Mouse (Mus musculus) ovary, postnatal 10 days (tissue): ENCODE data around the gene Copg1.
"Not testable (repeated sequence)": the region's sequence is repeated elsewhere in the genome, so short reads cannot be mapped to it uniquely, and the experiment has no call there.

Experiments
- DNase-seq: peaks from one replicate; pipeline ENCODE4 v3.0.0; 2022; ENCODE audit warnings: low spot score

Copg1 gene

DNA sequence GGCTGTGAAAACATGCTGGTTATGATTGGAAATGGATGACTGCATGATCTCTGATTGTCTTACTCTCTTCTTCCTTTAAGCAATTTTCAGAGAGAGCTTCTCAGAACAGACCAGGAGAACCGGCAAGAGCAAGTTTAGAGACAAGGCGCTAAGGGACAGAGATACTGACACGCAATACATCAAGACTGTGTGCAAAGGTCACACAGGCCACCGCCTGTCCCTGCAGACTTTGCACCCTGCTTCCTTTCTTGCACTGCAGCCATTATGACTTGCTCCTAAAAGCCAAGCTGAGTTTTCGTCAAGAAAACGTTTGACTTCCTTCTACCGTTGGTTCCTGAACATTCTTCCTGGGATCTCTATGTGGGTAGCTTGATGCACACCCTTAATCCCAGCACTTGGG, 12.1 kb upstream of the Copg1 start:
- no peak for DNase-seq

DNA sequence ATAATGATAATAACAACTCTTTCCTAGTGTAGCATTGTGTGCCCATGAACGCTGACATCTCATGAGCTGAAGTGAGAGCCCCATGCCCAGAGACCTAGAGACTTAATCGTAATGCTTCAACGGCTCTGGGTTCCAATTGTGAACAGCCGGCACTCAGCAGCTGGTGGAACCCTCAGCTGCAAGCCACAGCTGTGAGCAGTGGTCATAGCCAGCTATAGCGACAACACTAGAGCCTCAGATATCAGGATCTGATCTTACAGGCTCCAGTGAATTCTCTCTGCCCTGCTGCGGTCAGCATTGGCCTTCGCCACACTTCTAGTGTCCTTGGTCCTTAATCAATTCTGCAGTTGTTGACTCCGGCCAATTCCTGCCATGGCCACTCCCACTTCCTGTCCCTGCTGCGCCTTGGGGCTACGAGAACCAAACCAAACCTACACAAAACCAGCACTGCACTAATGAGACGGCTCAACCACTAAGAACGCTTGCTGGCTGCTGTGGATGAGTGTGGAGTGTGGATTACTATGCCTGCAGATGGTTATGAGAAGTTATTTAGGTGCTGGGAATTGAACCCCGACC, 11.5 kb upstream of the Copg1 start:
- DNase-seq = no peak

DNA sequence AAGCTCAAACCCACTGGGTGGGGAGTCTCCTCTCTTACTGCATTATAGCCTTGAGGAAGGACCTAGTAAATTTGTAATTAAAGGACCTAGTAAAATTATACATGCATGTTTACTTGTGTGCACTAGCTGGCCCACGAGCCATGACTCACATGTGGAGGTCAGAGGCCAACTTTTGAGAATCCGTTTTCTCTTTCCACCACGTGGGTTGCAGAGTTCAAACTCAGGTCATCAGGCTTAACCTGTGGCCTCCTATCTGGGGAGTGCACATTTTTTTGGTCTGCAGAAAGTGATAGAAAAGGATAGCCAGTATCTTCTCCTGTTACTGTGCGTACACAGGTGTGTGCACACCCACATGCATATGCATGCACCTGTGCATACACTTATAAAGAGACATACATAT, 8.6 kb upstream of the Copg1 start:
- DNase-seq = no peak

DNA sequence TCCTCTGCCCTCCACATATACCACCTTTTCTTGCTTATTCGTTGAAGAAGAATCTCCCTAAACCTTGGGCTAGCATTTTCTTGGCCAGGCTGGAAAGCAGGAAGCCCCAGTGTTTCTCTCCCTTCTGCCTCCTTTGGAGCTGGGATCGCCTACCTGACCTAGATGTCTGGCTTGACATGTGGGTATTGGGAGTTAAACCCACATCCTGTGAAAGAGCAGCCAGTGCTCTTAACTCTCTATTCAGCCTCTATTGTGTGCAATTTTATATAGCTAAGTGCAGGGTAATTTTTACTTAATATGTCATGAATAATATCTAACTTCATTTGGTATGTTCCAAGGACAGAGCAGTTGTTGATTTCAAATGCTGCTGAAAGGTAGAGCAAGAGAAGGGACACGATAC, 8.0 kb upstream of the Copg1 start:
- DNase-seq = no peak

DNA sequence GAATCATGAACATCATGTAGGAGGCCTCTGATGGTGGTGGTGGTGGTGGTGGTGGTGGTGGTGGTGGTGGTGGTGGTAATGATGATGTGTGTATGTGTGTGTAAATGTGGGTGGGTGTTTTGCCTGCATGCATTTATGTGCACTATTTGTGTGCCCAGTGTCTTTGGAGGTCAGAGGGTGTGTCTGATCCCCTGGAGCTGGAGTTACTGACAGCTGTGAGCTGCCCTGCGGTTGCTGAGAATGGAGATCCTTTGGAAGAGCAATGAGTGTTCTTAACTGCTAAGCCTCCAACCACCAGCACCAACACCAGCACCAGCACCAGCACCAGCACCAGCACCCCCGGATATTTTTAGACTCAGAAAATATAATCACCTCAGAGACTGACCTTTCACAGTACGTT, 5.4 kb upstream of the Copg1 start:
- no peak for DNase-seq

DNA sequence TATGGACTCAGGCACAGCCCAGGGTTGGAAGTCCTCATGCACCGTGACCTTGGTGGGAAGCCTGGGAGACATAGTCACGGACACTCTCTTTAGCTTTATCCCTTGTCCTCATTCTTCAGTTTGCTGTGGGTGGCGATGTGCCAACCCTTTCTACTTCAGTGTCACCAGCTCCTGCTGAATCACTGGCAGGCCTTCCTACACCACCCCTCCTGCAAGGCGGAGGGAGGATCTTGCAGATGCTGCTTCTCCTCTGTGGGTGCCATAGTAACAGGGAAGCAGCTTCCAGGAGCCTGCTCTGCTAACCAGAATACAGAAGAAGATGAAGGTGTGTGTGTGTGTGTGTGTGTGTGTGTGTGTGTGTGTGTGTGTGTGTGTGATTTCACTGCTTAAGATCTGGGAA, 4.8 kb upstream of the Copg1 start:
- DNase-seq = no peak

DNA sequence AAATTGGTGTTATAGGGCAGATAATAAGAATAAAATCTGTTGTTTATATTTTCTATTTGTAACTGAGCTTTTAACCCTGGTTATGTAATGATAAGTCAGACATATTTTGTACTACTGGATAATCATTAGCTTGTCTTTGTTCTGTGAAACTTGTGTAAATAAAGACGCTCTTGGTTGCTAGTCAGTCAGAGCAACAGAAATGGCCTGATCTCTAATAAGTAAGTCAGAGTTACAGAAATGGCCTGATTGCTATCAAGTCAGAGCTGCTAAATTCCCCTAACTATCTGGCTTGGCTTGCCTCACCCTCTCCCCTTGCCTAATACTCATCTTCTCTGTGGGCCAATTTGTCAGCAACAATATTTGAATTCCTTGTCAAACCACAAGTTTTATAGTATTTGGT, 893 bp upstream of the Copg1 start:
- DNase-seq = no peak

DNA sequence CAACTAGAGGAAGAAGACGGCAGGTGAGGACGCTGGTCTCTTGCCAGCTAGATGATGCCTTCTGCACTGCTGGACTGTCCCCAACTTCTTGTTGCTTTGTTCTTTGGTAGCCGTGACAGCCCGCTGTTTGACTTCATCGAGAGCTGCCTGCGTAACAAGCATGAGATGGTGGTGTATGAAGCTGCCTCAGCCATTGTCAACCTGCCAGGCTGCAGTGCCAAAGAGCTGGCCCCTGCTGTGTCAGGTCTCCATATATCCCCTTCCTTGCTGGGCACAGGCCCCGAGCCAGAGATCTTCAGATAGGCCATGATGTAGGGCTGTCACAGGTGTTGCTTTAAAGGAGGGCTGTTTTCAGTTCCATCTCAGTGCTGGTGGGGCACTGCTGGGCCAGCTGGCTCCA, 6.3 kb downstream of the Copg1 start:
- no peak for DNase-seq

DNA sequence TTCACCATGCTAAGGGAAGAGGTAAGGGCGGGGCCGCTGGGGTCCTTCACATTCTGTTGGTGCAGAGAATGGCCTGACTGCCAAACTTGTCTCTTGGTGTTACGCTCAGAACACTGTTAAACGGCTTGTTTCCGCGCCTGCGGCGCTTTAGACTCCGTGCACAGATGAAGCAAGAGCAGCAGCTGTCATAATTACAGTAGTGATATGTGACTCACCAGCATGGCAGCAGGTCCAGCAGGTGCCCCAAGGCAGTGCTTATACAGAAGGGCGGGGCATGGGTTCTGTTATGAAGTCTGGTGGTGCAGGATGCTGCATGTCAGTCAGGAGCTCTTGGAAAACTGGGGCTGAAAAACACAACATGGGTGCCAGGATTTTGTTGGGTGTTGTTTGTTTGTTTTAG, 10.4 kb downstream of the Copg1 start:
- no peak for DNase-seq

DNA sequence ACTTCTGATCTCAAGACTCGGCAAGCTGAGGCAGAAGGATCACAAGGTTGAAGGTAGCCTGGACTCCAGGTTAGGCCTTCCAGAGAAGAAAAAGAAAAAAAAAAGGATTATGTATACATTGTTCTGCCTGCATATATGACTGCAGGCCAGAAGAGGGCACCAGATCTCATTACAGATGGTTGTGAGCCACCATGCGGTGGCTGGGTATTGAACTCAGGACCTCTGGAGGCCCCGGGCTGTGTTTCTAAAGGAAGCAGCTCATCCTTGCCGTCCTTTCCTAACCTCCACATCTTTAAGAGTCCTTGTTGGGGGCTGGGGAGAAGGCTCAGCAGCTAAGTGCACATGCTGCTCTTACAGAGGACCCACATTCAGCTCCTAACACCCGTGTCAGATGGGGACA, 19.0 kb downstream of the Copg1 start:
- DNase-seq = no peak

DNA sequence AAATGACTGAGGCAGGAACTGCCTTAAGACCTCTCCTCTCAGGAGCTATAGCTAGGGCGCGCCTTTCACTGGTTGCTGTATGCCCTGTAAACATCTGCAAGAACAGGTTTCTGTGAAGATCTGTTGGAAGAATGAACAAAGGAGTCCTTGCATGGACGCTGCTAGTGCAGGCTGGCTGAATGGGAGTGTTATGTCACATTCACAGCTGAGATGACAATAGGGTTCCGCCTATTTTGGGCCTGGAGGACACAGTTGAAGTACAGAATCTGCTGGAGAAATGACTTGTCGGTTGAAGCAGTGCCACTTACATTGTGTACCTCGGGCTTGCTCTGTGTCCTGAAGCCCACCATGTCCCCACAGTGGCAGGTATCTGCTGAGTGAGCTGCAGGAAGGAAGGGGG, 21.6 kb downstream of the Copg1 start:
- no peak for DNase-seq

DNA sequence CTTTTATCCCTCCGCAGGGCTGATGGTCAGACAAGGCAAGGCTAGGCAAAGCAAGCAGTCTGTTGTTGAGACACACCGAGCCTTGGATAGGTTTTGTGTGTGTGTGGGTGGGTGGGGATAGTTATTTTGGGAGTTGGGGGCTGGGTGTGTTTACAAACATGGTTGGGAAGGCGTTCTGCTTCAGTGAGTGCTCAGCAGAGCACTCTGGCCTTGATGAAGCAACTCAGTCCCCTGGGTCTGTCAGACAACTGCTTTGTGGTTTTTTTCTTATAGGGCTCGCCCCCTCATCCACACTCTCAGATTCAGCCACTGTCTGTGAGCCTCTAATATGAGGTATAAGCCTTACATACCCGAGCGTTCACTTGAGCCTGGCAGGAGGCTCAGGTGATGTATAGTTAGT, 23.9 kb downstream of the Copg1 start:
- no peak for DNase-seq

DNA sequence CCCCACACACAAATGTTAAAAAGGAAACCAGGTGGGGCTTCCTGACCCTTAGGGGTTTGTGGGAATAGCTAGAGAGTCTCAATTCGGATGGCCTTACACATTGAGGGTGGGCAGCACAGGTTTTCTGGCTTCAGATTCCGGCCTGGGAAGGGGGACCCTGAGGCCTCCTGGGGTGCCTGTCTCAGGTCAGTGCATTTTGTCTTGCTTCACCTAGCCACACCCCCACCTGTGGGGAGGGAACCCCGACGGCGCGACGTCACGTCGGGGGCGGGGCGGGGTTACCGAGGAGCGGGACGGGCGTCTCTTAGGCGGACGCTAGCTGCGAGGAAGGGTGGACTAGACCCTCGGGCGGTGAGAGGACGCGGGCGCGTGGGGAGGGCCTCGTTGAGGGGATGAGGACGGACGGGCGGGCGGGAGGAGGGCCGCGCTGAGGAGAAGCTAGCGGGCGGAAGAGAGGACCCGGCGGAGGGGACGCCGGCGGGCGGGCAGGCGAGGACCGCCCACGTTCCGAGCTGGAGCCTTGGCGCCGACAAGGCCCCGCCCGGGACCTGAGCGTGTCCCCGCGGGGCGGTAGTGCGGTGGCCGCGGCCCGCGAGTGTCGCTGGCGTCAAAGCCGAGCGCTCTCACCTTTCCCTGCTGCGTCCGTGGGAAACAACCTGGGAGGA, 26.2 kb downstream of the Copg1 start, which contains the start of gene Hmces:
TSS of gene Hmces (plus strand) at position 275 of the 665 bp plus-strand sequence.
- DNase-seq = peak; percentile 34

DNA sequence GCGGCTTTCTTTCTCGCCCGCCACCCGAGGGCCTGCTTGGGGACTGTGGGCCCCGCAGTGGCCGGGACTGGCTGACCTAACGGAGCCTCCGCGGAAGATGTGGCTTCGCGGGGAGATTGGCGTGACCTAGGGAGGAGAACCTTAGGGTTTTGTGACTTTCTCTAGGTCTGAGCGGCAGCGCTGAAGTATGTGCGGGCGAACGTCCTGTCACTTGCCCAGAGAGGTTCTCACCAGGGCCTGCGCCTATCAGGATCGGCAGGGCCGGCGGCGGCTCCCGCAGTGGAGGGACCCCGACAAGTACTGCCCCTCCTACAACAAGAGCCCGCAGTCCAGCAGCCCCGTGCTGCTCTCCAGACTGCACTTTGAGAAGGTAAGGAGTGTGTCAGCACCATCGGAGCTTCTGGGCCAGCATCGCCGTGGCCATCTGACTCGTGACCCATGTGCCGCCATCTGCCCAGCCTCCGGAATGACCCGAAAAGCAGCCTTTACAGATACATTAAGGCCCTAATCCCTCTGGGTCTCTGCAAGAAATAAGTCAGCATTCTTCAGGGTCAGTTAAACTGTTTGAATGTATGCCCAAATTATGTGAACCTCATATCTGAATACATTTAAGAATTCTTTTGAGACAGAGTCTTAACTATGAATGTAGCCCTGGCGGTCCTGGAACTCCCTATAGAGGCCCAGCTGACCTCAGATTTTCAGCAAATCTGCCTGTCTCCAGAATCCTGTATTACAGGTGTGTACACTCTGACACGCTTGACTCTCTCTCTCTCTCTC, 26.9 kb downstream of the Copg1 start:
- peak; percentile 25 for DNase-seq

DNA sequence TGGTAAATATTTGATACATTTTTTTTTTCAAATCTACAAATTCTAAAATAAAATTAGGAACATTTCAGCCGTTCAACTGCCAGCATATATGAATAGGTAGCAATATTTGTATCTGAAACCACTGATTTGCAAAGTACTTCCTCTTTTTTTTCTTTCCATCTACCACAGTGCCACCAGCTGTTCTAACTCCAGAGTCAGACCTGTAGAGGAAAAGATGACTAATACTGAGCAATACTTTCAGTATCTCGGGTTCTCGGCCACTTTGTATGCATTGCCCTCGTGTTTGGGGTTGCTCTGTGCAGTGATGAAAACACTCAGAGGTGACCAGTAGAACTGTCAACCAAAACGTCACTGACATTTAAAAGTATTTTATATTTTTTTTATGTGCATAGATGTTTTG, 28.3 kb downstream of the Copg1 start:
- DNase-seq = no peak

DNA sequence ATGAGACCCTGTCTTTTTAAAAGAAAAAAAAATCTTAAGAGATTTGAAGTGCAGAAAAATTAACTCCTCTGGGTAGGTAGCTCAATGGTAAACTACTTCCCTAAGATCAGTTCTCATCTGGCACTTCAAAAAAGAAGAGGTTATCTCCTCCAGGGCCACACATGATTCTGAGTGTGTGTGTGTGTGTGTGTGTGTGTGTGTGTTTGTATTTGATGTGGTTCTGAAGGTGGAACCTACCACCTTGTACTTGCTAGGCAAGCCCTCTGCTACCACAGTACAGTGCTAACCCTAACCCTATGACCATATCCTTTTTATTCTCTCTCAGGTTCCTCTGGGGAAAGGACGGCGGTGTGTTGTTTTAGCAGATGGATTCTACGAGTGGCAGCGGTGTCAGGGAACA, 33.6 kb downstream of the Copg1 start:
- no peak for DNase-seq

DNA sequence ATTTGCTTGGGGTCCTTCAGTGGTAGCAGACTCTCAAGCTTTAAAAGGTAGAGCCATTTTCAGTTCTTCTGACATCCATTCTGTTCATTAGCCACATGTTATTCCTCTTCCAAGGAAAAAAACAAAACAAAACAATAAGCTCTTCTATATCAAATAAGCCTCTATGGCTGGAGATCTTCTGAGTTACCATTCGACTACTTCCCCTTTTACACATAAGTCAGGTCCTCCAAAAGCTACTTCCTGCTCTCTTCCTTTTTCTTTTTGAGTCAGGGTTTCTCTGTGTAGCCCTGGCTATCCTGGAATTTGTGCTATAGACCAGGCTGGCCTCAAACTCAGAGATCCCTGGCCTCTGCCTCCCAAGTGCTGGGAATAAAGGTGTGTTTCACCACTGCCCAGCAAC, 36.0 kb downstream of the Copg1 start:
- no peak for DNase-seq

DNA sequence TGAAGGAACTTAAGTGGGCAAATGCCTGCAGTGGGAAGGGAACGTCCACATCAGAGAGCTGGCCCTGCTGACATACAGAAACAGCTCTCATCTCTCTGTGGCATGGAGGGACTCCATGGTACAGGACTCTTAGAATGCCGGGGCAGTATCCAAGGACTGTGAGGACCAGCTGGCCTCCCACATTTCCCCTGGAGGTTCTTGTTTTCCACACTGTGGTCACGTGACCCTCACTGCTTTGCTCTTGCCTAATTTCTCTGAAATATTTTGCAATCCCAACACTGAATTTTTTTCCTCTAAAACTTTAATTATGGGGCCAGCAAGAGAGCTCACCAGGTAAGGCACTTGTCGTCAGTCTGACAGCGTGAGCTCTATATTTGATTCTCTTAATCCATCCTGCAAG, 47.4 kb downstream of the Copg1 start:
- DNase-seq = no peak

DNA sequence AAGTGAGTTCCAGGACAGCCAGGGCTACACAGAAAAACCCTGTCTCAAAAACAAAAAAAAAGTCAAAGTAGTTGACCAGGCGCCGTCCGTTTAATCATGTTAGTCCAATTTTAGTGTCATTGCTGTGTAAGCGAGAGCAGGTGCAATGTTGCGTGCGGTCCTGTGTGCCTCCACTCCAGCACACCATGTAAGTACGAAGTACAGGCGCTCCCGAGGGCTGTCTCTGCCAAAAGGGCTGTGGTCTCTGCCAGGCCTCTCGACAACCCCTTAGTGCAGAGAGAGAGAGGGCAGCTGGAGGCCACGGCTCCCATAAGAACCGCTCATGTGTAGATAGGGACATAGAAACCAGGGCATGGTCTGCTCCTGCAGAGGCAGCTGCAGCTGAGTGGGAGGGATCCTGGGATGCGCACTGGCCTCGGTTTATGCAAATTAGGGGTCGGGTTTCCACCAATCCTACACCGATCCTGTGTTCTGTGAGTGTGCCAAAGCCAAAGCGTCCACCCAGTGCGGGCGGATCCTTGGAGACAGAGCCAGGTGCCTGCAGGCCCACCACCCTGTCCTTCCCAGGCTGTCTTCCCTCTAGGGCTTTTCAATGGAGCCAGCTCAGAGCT, 49.7 kb downstream of the Copg1 start:
- DNase-seq = no peak

DNA sequence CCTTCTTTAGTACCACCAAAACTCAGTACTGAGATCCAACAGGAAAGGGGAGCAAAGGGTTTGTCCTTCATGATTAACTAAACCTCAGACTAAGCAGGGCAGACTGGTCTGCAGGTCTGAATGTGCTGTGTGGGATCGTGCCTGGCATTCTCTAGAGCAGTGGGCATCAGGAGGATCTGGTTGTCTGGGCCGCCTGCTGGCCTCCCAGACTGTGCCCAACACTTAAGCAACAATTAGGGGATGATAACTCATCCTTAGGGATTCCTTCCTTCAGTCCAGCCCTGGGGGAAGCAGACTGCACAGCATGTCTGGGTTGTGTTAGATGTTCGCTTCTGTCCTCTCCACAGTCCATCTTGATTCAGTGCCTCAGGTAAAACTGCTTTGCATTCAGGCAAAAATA, 51.3 kb downstream of the Copg1 start:
- DNase-seq = no peak

DNA sequence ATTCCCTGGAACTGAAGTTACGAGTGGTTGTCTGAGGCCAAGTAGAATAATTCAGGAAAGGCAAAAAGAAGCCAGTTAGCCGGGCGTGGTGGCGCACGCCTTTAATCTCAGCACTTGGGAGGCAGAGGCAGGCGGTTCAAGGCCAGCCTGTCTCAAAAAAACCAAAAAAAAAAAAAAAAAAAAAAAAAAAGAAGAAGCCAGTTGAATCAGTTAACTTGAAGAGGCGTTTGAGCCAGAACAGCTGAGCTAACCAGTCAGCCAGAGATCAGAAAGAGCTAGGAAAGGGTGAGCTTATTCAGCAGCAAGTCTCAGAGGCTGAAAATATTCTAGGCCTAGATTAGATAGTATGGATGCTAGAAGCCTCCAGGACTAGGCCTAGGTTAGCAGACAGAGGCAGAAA, 54.6 kb downstream of the Copg1 start:
- DNase-seq = no peak

DNA sequence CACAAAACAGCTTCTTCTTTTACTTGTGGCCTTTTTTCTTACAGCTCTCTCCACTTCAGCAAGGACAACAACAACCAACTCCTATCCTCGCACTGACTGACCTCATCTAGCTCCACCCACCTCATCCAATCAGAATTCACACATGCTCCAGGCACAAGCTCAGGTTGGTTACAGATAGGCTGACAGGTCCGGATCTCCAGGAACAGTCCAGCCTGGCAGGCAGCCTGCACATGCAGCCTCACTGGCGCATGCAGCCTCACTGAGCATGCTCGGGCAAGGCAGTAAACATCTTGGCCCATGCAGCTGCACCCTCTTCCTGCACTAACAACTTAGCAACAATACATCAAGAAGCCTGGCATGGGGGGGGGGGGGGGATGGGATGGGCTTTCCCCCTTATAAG, 74.8 kb downstream of the Copg1 start:
- DNase-seq = not testable (repeated sequence)
